Comparison of ENCODE assay signal across 26 mouse cellular contexts in the genomic region with DNA sequence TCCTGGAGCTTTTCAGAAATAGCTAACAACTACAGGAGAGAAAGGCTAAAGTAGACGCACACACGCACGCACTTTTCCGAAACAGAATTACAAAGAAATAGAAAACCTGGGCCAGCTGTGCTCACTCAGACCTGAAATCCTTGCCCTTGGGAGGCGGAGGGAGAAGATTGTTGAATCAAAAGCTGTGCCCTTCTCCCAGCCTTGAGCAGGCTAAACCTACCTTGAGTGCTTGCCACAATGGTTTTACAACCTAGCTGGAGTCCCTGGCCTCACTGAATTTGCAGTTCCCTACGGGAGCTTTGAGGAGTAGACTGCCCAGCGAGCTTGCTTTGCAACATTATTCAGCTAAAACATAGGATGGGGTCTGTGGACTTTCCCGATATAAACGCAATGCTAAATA.
DNase-seq lines count a peak whose midpoint lies in the region; TF ChIP-seq lines count a peak whose summit lies in the region.
"Had no signal": no experiment of that assay in that cellular context is flagged by ENCODE, and none has a peak within 500 bp of the region (broad histone marks: within the 10 kb centered on the region; RNA-seq: fewer than 3 reads in every experiment).

No protein-coding gene starts in this region.

- no peaks in the 10 kb centered on the region for H3K4me1 ChIP-seq in heart, embryonic 10.5 days
- H3K4me1 ChIP-seq in E14TG2a.4 (replicated peaks; ENCODE audit: low read depth, low read length): peaks cover 22% of the 10 kb centered on the region
- H3K4me1 ChIP-seq: embryonic facial prominence, embryonic 13.5 days; embryonic facial prominence, embryonic 15.5 days; forebrain, embryonic 10.5 days; forebrain, embryonic 12.5 days had no signal

- H3K27ac ChIP-seq in heart, embryonic 10.5 days: no peak overlapping the region
- H3K27ac ChIP-seq: embryonic facial prominence, embryonic 13.5 days; embryonic facial prominence, embryonic 15.5 days; forebrain, embryonic 10.5 days; forebrain, embryonic 12.5 days had no signal

- 90% methylated on average over 9 of the region's 9 CpGs for WGBS in heart, embryonic 10.5 days

- TF ChIP-seq CTCF in E14TG2a.4 (conservative IDR thresholded peaks at IDR 0.05; ENCODE audit: low read length): no peak

- H3K27me3 ChIP-seq in heart, embryonic 10.5 days (ENCODE audit: insufficient read depth, poor library complexity, severe bottlenecking): no peaks in the 10 kb centered on the region
- no peaks in the 10 kb centered on the region for H3K27me3 ChIP-seq in E14TG2a.4 (ENCODE audit: insufficient read depth, low read length)
- H3K27me3 ChIP-seq: CH12.LX; embryonic facial prominence, embryonic 13.5 days; embryonic facial prominence, embryonic 15.5 days; forebrain, embryonic 12.5 days; Patski had no signal

- no peak overlapping the region for H3K4me3 ChIP-seq in heart, embryonic 10.5 days
- 0 out of 2 replicates have a peak overlapping the region, but pooled peaks have one; percentile 39 for H3K4me3 ChIP-seq in E14TG2a.4 (replicated peaks; ENCODE audit: low read length)
- H3K4me3 ChIP-seq: embryonic facial prominence, embryonic 13.5 days; embryonic facial prominence, embryonic 15.5 days; erythroblast, embryonic 14.5 days; forebrain, embryonic 10.5 days; forebrain, embryonic 12.5 days had no signal

- H3K36me3 ChIP-seq in heart, embryonic 10.5 days: no peaks in the 10 kb centered on the region
- no peaks in the 10 kb centered on the region for H3K36me3 ChIP-seq in E14TG2a.4 (ENCODE audit: insufficient read depth, low read length)
- H3K36me3 ChIP-seq: embryonic facial prominence, embryonic 13.5 days; embryonic facial prominence, embryonic 15.5 days; forebrain, embryonic 10.5 days; forebrain, embryonic 12.5 days; G1E had no signal

- DNase-seq in heart, embryonic 10.5 days (ENCODE audit: low spot score): peak; percentile 50
- no peak for DNase-seq in heart, adult 9 months (ENCODE audit: low spot score in 2 of 2)
- DNase-seq in ES-CJ7 (ENCODE audit: low read depth, low spot score): peak; percentile 41
- DNase-seq in R1 (ENCODE audit: low read depth, low spot score): peak; percentile 89
- no peak for DNase-seq in adrenal gland, postnatal 25 days
- DNase-seq in layer of hippocampus, adult 8-10 months (ENCODE audit: low spot score in 2 of 2): no peak
- no peak for DNase-seq in right cerebral cortex, postnatal 4 days
- DNase-seq: adrenal gland, adult 8-10 months; adrenal gland, postnatal 14 days; B cell, adult 2 months; cerebellum, adult 11 months; cerebellum, adult 18-20 months; cerebellum, adult 8-10 months; cerebellum, adult 9-11 months; cerebellum, postnatal 14 days; cerebellum, postnatal 36 days; embryo, embryonic 11 days had no signal

- H3K9me3 ChIP-seq in heart, embryonic 10.5 days: no peaks in the 10 kb centered on the region
- peaks cover 12% of the 10 kb centered on the region for H3K9me3 ChIP-seq in E14TG2a.4 (ENCODE audit: low read length)
- H3K9me3 ChIP-seq: embryonic facial prominence, embryonic 13.5 days; embryonic facial prominence, embryonic 15.5 days; forebrain, embryonic 10.5 days; forebrain, embryonic 12.5 days; G1E had no signal

Comparison
In these comparisons a context has a peak if more than half of its experiments do, and no peak if none do; other contexts are left out.
1. DNase-seq: peak in heart, embryonic 10.5 days (single experiment), ES-CJ7 (single experiment) and R1 (single experiment); none in heart, adult 9 months (0 of 2), adrenal gland, postnatal 25 days (single experiment), layer of hippocampus, adult 8-10 months (0 of 2) and right cerebral cortex, postnatal 4 days (single experiment).